ENCODE assay signal across 7 mouse cellular contexts in the genomic region with DNA sequence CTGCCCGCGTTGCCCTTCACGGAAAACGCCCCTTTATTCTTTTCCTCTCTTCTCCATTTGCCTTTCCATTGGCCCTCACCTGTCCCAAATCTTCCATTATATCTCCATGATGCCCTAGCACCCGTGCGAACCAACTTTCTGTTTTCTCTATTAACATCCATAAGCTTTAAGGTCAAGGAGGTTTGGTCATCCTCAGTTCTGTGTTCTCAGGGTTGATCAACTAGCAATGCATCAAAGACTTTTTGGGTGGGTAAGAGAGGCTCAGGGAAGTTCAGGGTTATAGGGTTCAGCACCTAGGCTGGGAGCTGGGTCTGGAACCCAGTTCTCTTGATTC. TPM values are rescaled to one million over a fixed set of nuclear protein-coding genes. Genes with fewer than 3 reads are reported as not detected.
A peak's percentile ranks its signal among the peaks of the same experiment; 100 is the strongest.
DNase-seq lines count a peak whose midpoint lies in the region; ATAC-seq and TF ChIP-seq lines count a peak whose summit lies in the region.

Gene Sept3, plus strand, starts transcription at position 301 of the 334 bp plus-strand sequence.

- DNase-seq in lung, embryonic 14.5 days, result no peak
- DNase-seq in lung, postnatal 36 days, result no peak
- no peak for DNase-seq in left cerebral cortex, postnatal 4 days
- DNase-seq in B cell, adult 2 months, result no peak
- DNase-seq in spleen, postnatal 14 days (ENCODE audit: low spot score in 2 of 2), result no peak

- intact Hi-C loops in left cerebral cortex, postnatal 4 days (cut with DNase I), result no loop called here

- 29% methylated on average over 6 of the region's 6 CpGs for WGBS in lung, embryonic 14.5 days
- 22% methylated on average over 6 of the region's 6 CpGs for WGBS in forebrain, embryonic 15.5 days
- 36% methylated on average over 6 of the region's 6 CpGs for WGBS in small intestine, adult 2 months

- H3K4me2 ChIP-seq in lung, embryonic 14.5 days, result peak within 1 kb of the TSS; percentile 97
- peak within 1 kb of the TSS; percentile 88 for H3K4me2 ChIP-seq in forebrain, embryonic 15.5 days (replicated peaks)

- peak within 1 kb of the TSS; percentile 55 for H3K9ac ChIP-seq in lung, embryonic 14.5 days
- H3K9ac ChIP-seq in forebrain, embryonic 15.5 days (replicated peaks), result peak within 1 kb of the TSS; percentile 98

- peak within 1 kb of the TSS; percentile 58 for H3K4me3 ChIP-seq in lung, embryonic 14.5 days (ENCODE audit: low read depth, low read length)
- peak within 1 kb of the TSS; percentile 95 for H3K4me3 ChIP-seq in forebrain, embryonic 15.5 days
- peak within 1 kb of the TSS; percentile 45 for H3K4me3 ChIP-seq in small intestine, adult 2 months (ENCODE audit: low read depth, low read length)

- peaks cover 26% of the 10 kb centered on the region for H3K27me3 ChIP-seq in lung, embryonic 14.5 days (ENCODE audit: insufficient read depth, low read length)
- no peaks in the 10 kb centered on the region; the same call in 1 of the 2 replicates for H3K27me3 ChIP-seq in forebrain, embryonic 15.5 days
- peaks cover 32% of the 10 kb centered on the region for H3K27me3 ChIP-seq in small intestine, adult 2 months (ENCODE audit: control insufficient read depth, insufficient read depth, low read length)

- H3K4me1 ChIP-seq in lung, embryonic 14.5 days (ENCODE audit: insufficient read depth), result 0 out of 2 replicates have a peak, but pooled peaks cover 6% of the 10 kb centered on the region
- peaks cover 49% of the 10 kb centered on the region for H3K4me1 ChIP-seq in forebrain, embryonic 15.5 days
- peaks cover 2% of the 10 kb centered on the region for H3K4me1 ChIP-seq in small intestine, adult 2 months (ENCODE audit: control insufficient read depth, insufficient read depth, insufficient read length, low read length)

- H3K36me3 ChIP-seq in lung, embryonic 14.5 days (ENCODE audit: insufficient read depth), result no peaks in the 10 kb centered on the region
- peaks cover 10% of the 10 kb centered on the region for H3K36me3 ChIP-seq in forebrain, embryonic 15.5 days
- no peaks in the 10 kb centered on the region for H3K36me3 ChIP-seq in small intestine, adult 2 months (ENCODE audit: control insufficient read depth, insufficient read depth, low read length)

- no peaks in the 10 kb centered on the region for H3K9me3 ChIP-seq in lung, embryonic 14.5 days (ENCODE audit: low read depth, low read length)
- H3K9me3 ChIP-seq in forebrain, embryonic 15.5 days, result no peaks in the 10 kb centered on the region

- TF ChIP-seq CTCF in lung, embryonic 14.5 days (IDR thresholded peaks at IDR 0.05; ENCODE audit: low read depth), result no peak
- TF ChIP-seq CTCF in small intestine, adult 2 months (IDR thresholded peaks at IDR 0.05; ENCODE audit: extremely low read depth, insufficient read length, insufficient replicate concordance, low read depth, low read length), result no peak

- no peak within 1 kb of the TSS for H3K27ac ChIP-seq in lung, embryonic 14.5 days (ENCODE audit: low read depth)
- peak within 1 kb of the TSS; percentile 97 for H3K27ac ChIP-seq in forebrain, embryonic 15.5 days (replicated peaks)
- H3K27ac ChIP-seq in small intestine, adult 2 months (ENCODE audit: insufficient read depth, low read depth, low read length), result no peak within 1 kb of the TSS

- TF ChIP-seq POLR2A in small intestine, adult 2 months (IDR thresholded peaks at IDR 0.05; ENCODE audit: low read depth, low read length), result no peak

- no peak for ATAC-seq in lung, embryonic 14.5 days (ENCODE audit: insufficient read depth)
- no peak; the same call in 1 of the 2 replicates for ATAC-seq in forebrain, embryonic 15.5 days (replicated peaks)

RNA-seq across cellular contexts. Expression of gene Sept3, which starts in this region (rescaled TPM):
- 8.1 and 8.7 TPM in 2 replicates for polyA plus RNA-seq in lung, embryonic 14.5 days (2014; fragmentation: Nextera tagmentation; extraction: Ambion mirVana)
- 450 and 460 TPM in 2 replicates for polyA plus RNA-seq in forebrain, embryonic 15.5 days (2015; fragmentation: Nextera tagmentation; extraction: Ambion mirVana)
- total RNA-seq in left cerebral cortex, postnatal 4 days (2021), result 100 to 1,000 TPM; 666 to 687 TPM
- 0.24 and 0.52 TPM in 2 replicates for polyA plus RNA-seq in small intestine, adult 2 months (2012; rRNA removed)

Comparison
In these comparisons a context has a peak if more than half of its experiments do, and no peak if none do; other contexts are left out.
1. RNA of gene Sept3 (polyA plus RNA-seq): 450 to 460 TPM in forebrain, embryonic 15.5 days; 8.1 to 8.7 TPM in lung, embryonic 14.5 days and 0.24 to 0.52 TPM in small intestine, adult 2 months; every median in the first group is over 10 times any median in the second.
2. H3K4me3 ChIP-seq: peak in every context shown above with its lines; median percentile 95 in forebrain, embryonic 15.5 days; 58 in lung, embryonic 14.5 days; 45 in small intestine, adult 2 months.